Mouse (Mus musculus) embryonic facial prominence, embryonic 14.5 days (tissue): Measurements from ENCODE around the gene Syt2. TPM values are rescaled to one million over a fixed set of nuclear protein-coding genes. Genes with fewer than 3 reads are reported as not detected.

Experiments
- ATAC-seq: fragments of 200-750 bp; cut with Nextera tagmentation; 2 replicates; pipeline ENCODE4 v1.8.0; 2017; ENCODE audit warnings: low read depth, moderate number of reproducible peaks, moderate TSS enrichment
- DNase-seq: peaks from one replicate; pipeline ENCODE4 v3.0.0-alpha.2; 2015; ENCODE audit warnings: low spot score
- H3K27ac ChIP-seq: fragments of 300-500 bp; sonication (generic); replicated peaks from 2 replicates; pipeline ENCODE4 v1.5.1; 2014; ENCODE audit warnings: low read depth, mild to moderate bottlenecking, low read length, moderate library complexity
- H3K27me3 ChIP-seq: fragments of 300-500 bp; sonication (generic); replicated peaks from 2 replicates; pipeline ENCODE4 v1.6.1; 2014; ENCODE audit warnings: low read length; ENCODE audit not compliant: control insufficient read depth, insufficient read depth
- H3K36me3 ChIP-seq: fragments of 300-500 bp; sonication (generic); 2 replicates; pipeline ENCODE4 v1.6.1; 2014; ENCODE audit warnings: low read length, mixed read lengths; ENCODE audit not compliant: control insufficient read depth, insufficient read depth
- H3K4me1 ChIP-seq: fragments of 300-500 bp; sonication (generic); 2 replicates; pipeline ENCODE4 v1.6.1; 2014; ENCODE audit warnings: antibody characterized with exemption, low read length; ENCODE audit not compliant: control insufficient read depth, insufficient read depth
- H3K4me2 ChIP-seq: fragments of 300-500 bp; sonication (generic); 2 replicates; pipeline ENCODE4 v1.6.1; 2014; ENCODE audit warnings: low read depth, mild to moderate bottlenecking, low read length, moderate library complexity, mixed read lengths
- H3K4me3 ChIP-seq: fragments of 300-500 bp; sonication (generic); 2 replicates; pipeline ENCODE4 v1.5.1; 2014; ENCODE audit warnings: low read depth, mild to moderate bottlenecking, low read length
- H3K9ac ChIP-seq: fragments of 300-500 bp; sonication (generic); 2 replicates; pipeline ENCODE4 v1.6.1; 2014; ENCODE audit warnings: low read depth, mild to moderate bottlenecking, low read length, moderate library complexity, mixed read lengths
- H3K9me3 ChIP-seq: fragments of 300-500 bp; sonication (generic); 2 replicates; pipeline ENCODE4 v1.6.1; 2016; ENCODE audit warnings: low read length; ENCODE audit not compliant: control insufficient read depth
- WGBS: fragments of 180-500 bp; shearing (Covaris S2); extraction: QIAGEN DNeasy Blood & Tissue Kit; methylation state at CpG from one replicate; pipeline ENCODE4 v1.1.7; 2014; 5-methylcytosine and 5-hydroxymethylcytosine counted together
- polyA plus RNA-seq: library from polyadenylated mRNA; unstranded; fragments of >200 nt; fragmentation: Nextera tagmentation; extraction: Ambion mirVana; gene quantifications from 2 replicates; pipeline ENCODE4 v1.2.1, GENCODE M21; 2014

Gene Syt2
- polyA plus RNA-seq, 1 experiment from 2014 or later = 1.6 TPM

DNA sequence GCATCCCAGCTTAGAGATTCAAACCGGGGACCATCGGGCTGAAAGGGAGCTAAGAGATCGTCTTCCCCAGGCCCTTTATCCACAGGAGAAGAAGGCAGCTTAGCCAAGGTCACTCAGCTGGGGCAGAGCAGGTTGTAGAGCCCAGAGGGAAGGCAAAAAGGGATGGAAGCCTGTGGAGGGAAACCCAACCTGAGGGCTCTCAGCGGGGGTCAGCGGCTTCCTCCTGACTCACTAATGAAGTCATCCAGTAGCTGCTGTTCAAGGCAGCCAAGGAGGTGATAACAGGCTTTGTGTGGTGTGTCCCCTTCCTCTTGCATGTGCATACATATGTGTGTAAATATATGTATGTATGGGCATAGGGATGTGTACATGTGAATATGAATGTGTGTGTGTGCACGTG lies 54.7 kb downstream of the Syt2 start:
- no peaks in the 10 kb centered on the region for H3K9me3 ChIP-seq
- WGBS = 12% methylated on average over 6 of the region's 6 CpGs
- no peaks in the 10 kb centered on the region for H3K4me1 ChIP-seq
- H3K27me3 ChIP-seq = peaks cover 8% of the 10 kb centered on the region; the same call in 1 of the 2 replicates
- no peak overlapping the region for H3K4me3 ChIP-seq
- no peak overlapping the region for H3K4me2 ChIP-seq
- H3K27ac ChIP-seq = no peak overlapping the region
- DNase-seq (no peak), ATAC-seq (no peak)
- no peak overlapping the region for H3K9ac ChIP-seq
- H3K36me3 ChIP-seq = no peaks in the 10 kb centered on the region

DNA sequence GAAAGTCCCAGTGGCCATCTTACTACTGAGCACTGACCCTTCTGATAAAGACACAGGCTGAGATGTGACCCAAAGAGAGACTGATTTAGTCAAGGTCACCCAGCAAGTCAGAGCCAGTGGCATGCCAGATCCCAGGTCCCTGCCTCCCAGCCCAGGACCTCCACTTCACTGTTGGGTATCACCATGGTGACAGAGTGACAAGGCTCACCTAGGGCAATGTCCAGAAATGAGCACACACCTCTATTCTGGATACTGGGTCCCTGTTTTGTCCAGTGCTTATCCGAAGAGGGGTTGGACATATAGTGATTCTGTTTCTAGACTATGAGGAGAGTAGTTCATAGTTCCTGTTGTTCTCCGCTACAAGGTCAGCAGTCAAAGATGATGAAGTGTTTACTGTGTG lies 56.8 kb downstream of the Syt2 start:
- no peak overlapping the region for H3K4me2 ChIP-seq
- H3K9ac ChIP-seq = no peak overlapping the region
- 83% methylated on average over 2 of the region's 2 CpGs for WGBS
- peaks cover 26% of the 10 kb centered on the region; the same call in 1 of the 2 replicates for H3K27me3 ChIP-seq
- no peak overlapping the region for H3K27ac ChIP-seq
- ATAC-seq = no peak
- no peaks in the 10 kb centered on the region for H3K9me3 ChIP-seq
- no peak for DNase-seq
- no peak overlapping the region for H3K4me3 ChIP-seq
- H3K36me3 ChIP-seq = no peaks in the 10 kb centered on the region
- H3K4me1 ChIP-seq = no peaks in the 10 kb centered on the region

DNA sequence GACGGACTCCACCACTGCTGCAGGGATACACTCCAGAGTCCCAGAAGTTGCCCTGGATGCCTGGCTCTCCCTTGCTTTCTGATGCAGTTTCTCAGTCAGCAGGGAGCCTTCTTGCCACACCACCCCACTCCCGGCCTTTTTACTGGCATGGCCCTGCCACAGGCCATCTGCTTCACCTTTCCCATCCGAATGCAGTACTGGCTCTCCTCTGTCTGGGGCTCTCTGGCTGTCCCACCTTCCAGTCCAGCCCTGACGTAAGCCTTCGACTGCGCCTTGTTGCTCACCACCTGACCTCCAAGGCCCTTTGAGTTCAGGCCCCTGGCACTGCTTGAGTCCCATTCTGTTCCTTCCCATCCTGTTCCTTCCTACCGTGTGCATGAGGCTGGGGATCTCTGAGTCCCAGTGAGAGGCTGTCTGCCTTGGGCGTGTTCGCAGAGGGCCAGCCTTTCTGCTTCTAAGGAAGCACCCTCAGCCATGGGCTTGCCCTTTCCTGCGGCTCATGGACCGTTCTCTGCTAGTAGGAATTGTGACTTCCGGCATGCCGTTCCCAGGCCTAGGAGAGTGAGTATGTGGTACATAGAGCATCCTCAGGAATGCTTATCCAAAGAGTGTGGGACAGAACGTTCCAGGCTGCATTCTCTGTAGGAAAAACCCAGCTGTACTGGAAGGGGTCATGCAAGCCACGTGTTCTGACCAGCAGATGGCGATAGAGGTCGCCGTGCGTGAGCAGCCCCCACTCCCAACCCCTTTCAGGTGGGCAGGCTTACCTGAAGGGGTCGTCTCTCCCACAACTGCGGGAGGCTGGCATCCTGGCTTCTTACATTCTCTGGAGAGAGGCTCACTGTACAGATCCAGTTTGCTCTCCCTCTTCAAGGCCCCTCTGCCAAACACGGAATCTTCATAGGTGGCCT lies 58.2 kb downstream of the Syt2 start:
- 37% methylated on average over 22 of the region's 22 CpGs for WGBS
- peaks cover 5% of the 10 kb centered on the region for H3K4me1 ChIP-seq
- no peak overlapping the region for H3K9ac ChIP-seq
- peak; percentile 27 for DNase-seq
- no peak overlapping the region for H3K27ac ChIP-seq
- no peaks in the 10 kb centered on the region for H3K9me3 ChIP-seq
- peaks cover 39% of the 10 kb centered on the region for H3K27me3 ChIP-seq
- no peak for ATAC-seq
- no peak overlapping the region for H3K4me3 ChIP-seq
- no peaks in the 10 kb centered on the region for H3K36me3 ChIP-seq
- no peak overlapping the region; the same call in 1 of the 2 replicates for H3K4me2 ChIP-seq

DNA sequence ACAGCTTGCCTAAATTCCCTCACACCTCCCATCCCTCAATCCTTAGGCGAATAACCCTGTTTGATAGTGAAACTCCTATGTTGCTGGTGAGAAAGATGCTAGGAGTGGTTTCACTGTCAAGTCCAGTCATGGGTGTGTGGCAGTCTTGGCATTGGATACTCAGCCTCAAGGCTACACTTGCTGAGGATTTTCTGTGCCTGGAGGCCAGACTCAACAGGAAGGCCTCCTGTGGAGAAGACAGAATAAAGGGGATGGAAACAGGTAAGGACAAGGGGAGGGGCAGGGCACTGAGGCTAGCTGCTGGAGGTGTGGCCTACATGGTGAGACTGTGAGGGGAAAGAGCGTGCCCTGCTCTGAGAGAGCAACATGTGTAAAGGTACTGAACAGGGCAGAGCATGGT lies 60.1 kb downstream of the Syt2 start:
- peaks cover 5% of the 10 kb centered on the region for H3K4me1 ChIP-seq
- no peak overlapping the region for H3K27ac ChIP-seq
- DNase-seq = no peak
- 44% methylated on average over 2 of the region's 2 CpGs for whole genome bisulfite sequencing
- H3K36me3 ChIP-seq = no peaks in the 10 kb centered on the region
- peaks cover 49% of the 10 kb centered on the region for H3K27me3 ChIP-seq
- no peaks in the 10 kb centered on the region for H3K9me3 ChIP-seq
- no peak overlapping the region for H3K4me2 ChIP-seq
- H3K4me3 ChIP-seq = no peak overlapping the region
- H3K9ac ChIP-seq = no peak overlapping the region
- ATAC-seq = no peak

DNA sequence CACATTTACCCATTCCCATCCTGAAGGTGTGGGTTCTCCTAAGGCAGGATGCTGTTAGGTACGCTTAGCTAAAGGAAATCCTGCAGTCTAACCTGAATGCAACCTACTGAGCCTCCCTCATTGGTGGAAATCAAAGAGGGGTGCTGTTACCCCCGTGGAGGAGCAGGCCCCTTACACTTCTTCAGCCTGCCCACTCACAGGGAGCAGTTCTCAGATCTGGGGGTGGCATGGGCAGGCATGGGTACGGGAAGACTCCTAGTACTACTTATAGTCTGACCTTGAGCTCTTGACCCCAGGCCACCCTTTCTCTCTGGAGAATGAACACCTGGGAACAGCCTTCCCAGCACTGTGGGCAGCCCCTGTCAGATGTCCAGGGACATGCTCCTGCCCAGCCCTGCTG lies 61.0 kb downstream of the Syt2 start:
- Histone ChIP-seq H3K27ac (no peak overlapping the region), H3K4me2 (no peak overlapping the region), H3K9me3 (no peaks in the 10 kb centered on the region), H3K27me3 (peaks cover 50% of the 10 kb centered on the region), H3K9ac (no peak overlapping the region), H3K4me1 (peaks cover 5% of the 10 kb centered on the region), H3K4me3 (no peak overlapping the region), H3K36me3 (no peaks in the 10 kb centered on the region)
- no peak for DNase-seq
- WGBS = 66% methylated on average over 3 of the region's 3 CpGs
- no peak for ATAC-seq

DNA sequence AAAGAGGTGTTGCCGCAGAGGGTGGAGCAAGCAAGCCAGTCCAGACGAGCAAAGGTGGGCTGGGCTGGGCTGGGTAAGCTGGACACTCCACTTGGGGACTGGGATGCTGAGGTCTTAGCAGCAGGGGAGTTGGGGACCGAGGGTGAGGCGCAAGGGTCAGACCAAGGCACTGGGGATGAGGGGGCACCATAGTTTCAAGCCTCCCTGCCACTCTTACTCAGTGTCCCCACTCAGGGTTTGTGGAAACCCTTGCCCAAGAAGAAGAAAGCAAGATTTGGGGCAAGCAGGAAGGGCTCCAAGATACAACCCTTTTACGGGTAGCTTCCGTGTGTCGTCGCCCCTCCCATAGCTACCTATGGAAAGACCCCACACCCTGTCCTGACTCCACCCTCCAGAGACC lies 61.8 kb downstream of the Syt2 start:
- DNase-seq = no peak
- Histone ChIP-seq H3K4me2 (peak overlapping the region; percentile 99), H3K9me3 (no peaks in the 10 kb centered on the region), H3K36me3 (no peaks in the 10 kb centered on the region), H3K27ac (no peak overlapping the region), H3K4me3 (peak overlapping the region; percentile 54), H3K9ac (peak overlapping the region; percentile 62; the same call in 1 of the 2 replicates), H3K4me1 (peaks cover 5% of the 10 kb centered on the region), H3K27me3 (peaks cover 50% of the 10 kb centered on the region)
- no peak for ATAC-seq
- 16% methylated on average over 5 of the region's 8 CpGs for WGBS

DNA sequence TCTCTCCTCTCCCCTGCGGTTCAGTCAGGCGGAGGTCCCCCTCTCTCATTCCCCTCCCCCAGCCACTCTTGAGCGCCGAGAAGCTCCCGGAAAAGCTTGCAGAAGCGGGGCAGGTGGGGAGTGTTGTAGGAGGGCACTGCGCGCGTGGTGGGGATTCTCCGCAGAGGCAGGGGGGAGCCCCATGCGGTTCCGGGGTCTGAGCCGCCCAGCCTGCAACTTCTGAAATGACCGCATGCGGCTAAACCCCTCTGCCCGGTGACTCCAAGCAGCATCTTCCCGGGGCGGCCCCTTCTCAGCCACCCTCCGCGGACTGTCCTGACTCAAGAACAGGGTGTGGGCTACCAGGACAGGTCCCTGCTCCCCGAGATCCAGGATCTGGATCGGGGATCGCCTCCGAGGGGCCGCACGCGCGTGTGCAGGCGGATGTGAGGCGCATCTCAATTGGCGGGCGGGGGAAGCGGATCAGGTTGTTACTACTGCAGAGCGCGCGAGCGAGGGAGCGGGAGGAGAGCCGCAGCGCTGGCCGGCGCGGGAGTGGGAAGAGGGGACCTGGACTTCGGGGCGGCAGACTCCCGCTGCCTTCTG lies 62.4 kb downstream of the Syt2 start:
- ATAC-seq = peak; percentile 60; the same call in 1 of the 2 replicates
- peaks cover 50% of the 10 kb centered on the region for H3K27me3 ChIP-seq

DNA sequence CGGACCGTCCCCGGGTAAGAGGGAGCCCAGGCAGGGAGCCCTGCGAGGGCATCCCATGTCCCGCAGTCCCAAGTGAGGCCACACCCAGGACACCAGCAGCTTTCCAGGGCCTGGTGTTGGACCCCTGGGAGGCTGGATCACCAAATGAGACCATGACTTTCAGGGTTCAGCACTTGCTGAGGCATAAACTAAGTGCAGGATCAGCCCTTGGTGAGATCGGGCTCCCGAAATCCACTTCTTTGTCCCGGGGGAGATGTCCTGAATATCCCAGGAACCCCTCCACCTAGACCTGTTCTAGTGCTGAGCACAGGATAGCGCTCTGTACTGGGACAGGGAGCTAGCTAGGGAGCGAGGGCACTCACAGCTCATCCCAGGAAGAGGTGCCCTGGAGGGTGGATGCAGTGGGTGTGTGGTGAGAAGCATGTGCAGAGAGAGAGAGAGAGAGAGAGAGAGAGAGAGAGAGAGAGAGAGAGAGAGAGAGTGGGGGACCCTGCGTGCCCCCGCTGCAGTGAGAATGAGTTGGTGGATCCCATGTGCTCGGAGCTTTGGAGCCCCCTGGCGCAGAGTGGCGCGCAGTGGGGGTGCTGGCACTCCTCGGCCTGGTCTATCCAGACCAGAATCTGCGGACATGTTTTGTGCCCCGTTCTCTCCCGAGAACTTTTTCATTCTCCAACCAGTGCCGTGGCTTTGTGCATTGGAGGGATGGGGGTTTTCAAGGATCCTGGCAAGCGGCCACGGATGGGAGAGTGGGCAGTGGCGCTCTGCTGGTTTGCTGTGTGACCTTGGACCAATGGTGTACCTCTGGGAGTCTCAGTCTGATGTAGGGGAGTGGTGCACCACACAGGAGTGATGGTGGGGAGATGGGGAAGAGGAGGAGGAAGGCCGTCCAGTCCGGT lies 63.2 kb downstream of the Syt2 start:
- DNase-seq (no peak), ATAC-seq (no peak)
- WGBS = 17% methylated on average over 19 of the region's 26 CpGs
- Histone ChIP-seq H3K36me3 (no peaks in the 10 kb centered on the region), H3K4me1 (peaks cover 5% of the 10 kb centered on the region), H3K27ac (no peak overlapping the region), H3K9ac (peak overlapping the region; percentile 62), H3K4me2 (peak overlapping the region; percentile 99), H3K9me3 (no peaks in the 10 kb centered on the region), H3K4me3 (peak overlapping the region; percentile 54), H3K27me3 (peaks cover 50% of the 10 kb centered on the region)

More for the DNA sequence above, 62.4 kb downstream of the Syt2 start:
- Histone ChIP-seq H3K9me3 (no peaks in the 10 kb centered on the region), H3K4me3 (peak overlapping the region; percentile 54), H3K4me2 (peak overlapping the region; percentile 99), H3K27ac (no peak overlapping the region), H3K36me3 (no peaks in the 10 kb centered on the region), H3K9ac (peak overlapping the region; percentile 62), H3K4me1 (peaks cover 5% of the 10 kb centered on the region)
- under 1% methylated on average over 25 of the region's 46 CpGs for whole genome bisulfite sequencing
- peak; percentile 74 for DNase-seq
